Mouse (Mus musculus) C2C12 (cell line): Measurements from ENCODE around the gene Fto. TPM values are rescaled to one million over a fixed set of nuclear protein-coding genes. Genes with fewer than 3 reads are reported as not detected.

Experiments
- H3K27me3 ChIP-seq: one replicate; pipeline ENCODE4 v1.6.1; 2011; ENCODE audit not compliant: control insufficient read depth, insufficient read depth, insufficient read length
- H3K36me3 ChIP-seq: one replicate; pipeline ENCODE4 v1.6.1; 2011; ENCODE audit not compliant: control insufficient read depth, insufficient read depth
- H3K4me3 ChIP-seq: one replicate; pipeline ENCODE4 v1.5.1; 2011; ENCODE audit warnings: mild to moderate bottlenecking, control low read depth; ENCODE audit not compliant: poor library complexity, insufficient read depth, severe bottlenecking
- H3K79me2 ChIP-seq: one replicate; pipeline ENCODE4 v1.6.1; 2011; ENCODE audit not compliant: control insufficient read depth, insufficient read depth
- H3K79me3 ChIP-seq: one replicate; pipeline ENCODE4 v1.6.1; 2011; ENCODE audit warnings: low read depth, control low read depth
- H3ac ChIP-seq: one replicate; pipeline ENCODE3; 2011; ENCODE audit warnings: low read depth; ENCODE audit not compliant: control insufficient read depth, insufficient read length
- CEBPB ChIP-seq: IDR thresholded peaks from one replicate; pipeline ENCODE4 v1.6.1; 2011; ENCODE audit warnings: low read depth, mild to moderate bottlenecking, control low read depth, moderate library complexity
- CTCF ChIP-seq: IDR thresholded peaks from one replicate; pipeline ENCODE4 v1.5.1; 2011; ENCODE audit not compliant: control insufficient read depth, insufficient read depth, insufficient read length
- FOSL1 ChIP-seq: IDR thresholded peaks from one replicate; pipeline ENCODE4 v1.8.0; 2011; ENCODE audit warnings: mild to moderate bottlenecking, low read length; ENCODE audit not compliant: poor library complexity, insufficient read depth, severe bottlenecking
- MAX ChIP-seq: IDR thresholded peaks from one replicate; pipeline ENCODE4 v1.6.1; 2011; ENCODE audit warnings: mild to moderate bottlenecking, control low read depth
- MYOD1 ChIP-seq: IDR thresholded peaks from one replicate; pipeline ENCODE4 v1.6.1; 2011; ENCODE audit warnings: low read depth; ENCODE audit not compliant: control insufficient read depth, insufficient read length
- MYOG ChIP-seq: IDR thresholded peaks from one replicate; pipeline ENCODE4 v1.6.1; 2011; ENCODE audit not compliant: control insufficient read depth, insufficient read length; ENCODE audit errors: extremely low read depth
- USF1 ChIP-seq: IDR thresholded peaks from one replicate; pipeline ENCODE4 v1.6.1; 2011; ENCODE audit warnings: low read depth, mild to moderate bottlenecking, control low read depth, moderate library complexity
- polyA plus RNA-seq: library from polyadenylated mRNA; unstranded; fragments of >200 nt; fragmentation: generic; extraction: Trizol; gene quantifications from one replicate; pipeline ENCODE4 v1.2.1, GENCODE M21; 2012; ENCODE audit warnings: missing spikeins

The Fto gene
- polyA plus RNA-seq, 1 experiment: 39.1 TPM

DNA sequence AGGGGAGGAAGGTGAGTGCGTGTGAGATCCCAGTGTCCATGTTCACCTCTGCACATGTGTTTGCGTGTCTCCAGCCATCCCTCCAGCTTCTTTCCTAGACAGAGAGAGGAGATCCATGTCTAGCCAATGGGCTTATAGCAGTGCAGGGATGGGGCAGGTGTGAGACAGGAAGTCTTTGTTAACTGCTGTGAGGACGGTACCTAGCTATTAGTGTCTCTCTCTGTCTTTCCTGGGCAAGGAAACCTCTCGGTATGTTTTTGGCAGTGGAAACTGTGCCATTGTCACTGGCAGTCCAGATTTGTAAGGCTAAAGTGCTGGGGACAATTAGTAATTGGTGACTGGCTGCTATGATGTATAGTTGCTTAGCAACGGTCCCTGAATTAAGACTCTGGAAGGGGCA, 304.4 kb downstream of the Fto start:
- Histone ChIP-seq H3K27me3 (no peaks in the 10 kb centered on the region), H3K4me3 (no peak overlapping the region), H3K36me3 (no peaks in the 10 kb centered on the region), H3ac (no peak overlapping the region), H3K79me3 (no peaks in the 10 kb centered on the region), H3K79me2 (no peaks in the 10 kb centered on the region)
- TF ChIP-seq MYOG: no peak
- TF ChIP-seq USF1: no peak
- TF ChIP-seq MYOD1: no peak
- no peak for TF ChIP-seq CTCF
- no peak for TF ChIP-seq CEBPB
- TF ChIP-seq FOSL1: no peak
- no peak for TF ChIP-seq MAX

DNA sequence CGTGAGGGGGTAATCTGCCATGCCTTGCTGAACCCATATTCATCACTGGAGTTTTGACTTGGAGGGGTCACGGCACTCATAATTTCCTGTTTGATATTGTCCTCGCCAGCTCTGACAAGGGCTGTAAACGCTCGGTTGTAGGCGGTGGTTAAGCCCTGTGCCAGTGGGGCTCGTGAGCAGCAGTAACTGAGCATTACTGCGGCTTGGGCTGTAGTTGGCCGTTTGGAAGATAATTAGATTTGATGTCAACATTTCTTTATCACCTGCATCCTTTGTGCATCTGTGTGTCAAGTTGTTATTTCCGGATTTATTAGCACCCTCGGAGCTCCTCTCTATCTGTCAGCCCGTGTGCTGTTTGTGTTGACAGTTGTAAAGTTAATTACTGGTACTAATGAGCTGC, 309.4 kb downstream of the Fto start:
- Histone ChIP-seq H3ac (no peak overlapping the region), H3K4me3 (no peak overlapping the region), H3K79me3 (no peaks in the 10 kb centered on the region), H3K79me2 (no peaks in the 10 kb centered on the region), H3K27me3 (no peaks in the 10 kb centered on the region), H3K36me3 (no peaks in the 10 kb centered on the region)
- TF ChIP-seq CTCF: no peak
- no peak for TF ChIP-seq MYOG

DNA sequence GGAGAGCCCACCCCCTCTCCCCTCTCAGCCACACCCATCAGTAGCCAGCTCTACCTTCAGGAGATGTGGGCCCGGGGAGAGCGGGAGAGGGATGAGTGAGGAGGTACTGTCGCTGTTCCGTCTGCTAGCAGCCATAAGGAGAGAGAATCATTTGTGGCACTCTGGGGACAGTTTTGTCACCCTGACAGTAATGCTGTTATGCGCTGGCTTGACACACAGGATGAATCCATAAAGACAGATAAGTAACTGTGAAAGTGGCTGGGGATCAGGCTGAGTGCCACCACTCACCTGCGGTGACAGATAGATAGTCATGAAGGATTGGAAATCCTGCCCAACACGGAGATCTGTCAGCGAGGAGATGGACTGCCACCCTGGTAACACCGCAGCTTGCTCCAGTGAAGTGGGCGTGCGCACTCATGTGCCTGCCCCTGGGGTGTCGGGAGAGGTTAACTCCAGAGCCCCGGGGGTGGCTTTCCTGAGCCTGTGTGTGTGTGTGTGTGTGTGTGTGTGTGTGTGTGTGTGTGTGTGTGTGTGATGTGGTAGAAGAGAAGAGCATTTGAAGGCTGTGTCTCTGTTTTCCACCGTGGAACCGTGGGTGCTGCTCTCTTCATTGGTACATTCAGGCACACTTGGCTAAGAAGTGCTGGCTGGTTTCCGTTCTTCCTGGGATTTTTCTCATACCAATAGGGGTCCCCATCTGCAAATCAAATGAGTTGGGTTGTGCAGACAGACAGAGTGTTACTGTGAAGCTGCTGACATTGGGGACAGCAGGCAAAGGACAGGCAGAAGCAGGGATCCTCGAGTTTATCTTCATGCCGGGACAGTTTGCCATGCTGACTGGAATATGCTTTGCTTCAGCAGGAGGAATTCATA, 312.6 kb downstream of the Fto start:
- H3K27me3 ChIP-seq: no peaks in the 10 kb centered on the region
- TF ChIP-seq MAX: no peak
- TF ChIP-seq CTCF: no peak
- no peak for TF ChIP-seq USF1
- no peaks in the 10 kb centered on the region for H3K79me2 ChIP-seq

DNA sequence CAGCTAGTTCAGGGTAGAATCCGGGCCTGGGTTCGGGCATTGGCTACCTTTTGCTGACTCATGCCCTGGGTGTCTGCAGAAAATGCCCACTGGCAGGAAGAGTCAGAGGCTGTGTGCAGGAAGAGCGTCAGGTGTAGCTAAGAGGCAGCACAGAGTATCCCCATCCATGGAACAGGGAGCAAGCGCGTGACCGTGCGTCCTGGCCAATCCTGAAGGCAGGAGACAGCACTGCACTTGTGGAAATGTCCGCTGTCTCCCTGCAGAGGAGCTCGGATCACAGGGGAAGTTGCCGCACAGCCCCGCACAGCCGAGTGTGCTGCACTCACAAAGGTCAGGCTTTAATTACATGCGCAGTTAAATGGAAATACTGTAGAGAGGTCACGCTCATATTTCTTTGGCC, 316.3 kb downstream of the Fto start:
- Histone ChIP-seq H3K4me3 (no peak overlapping the region), H3K27me3 (no peaks in the 10 kb centered on the region), H3ac (no peak overlapping the region), H3K79me3 (no peaks in the 10 kb centered on the region), H3K79me2 (no peaks in the 10 kb centered on the region), H3K36me3 (no peaks in the 10 kb centered on the region)
- TF ChIP-seq MYOD1 (no peak), FOSL1 (no peak), CEBPB (no peak), MYOG (no peak), MAX (no peak), CTCF (no peak), USF1 (no peak)

More for the DNA sequence above, 312.6 kb downstream of the Fto start:
- Histone ChIP-seq H3K79me3 (no peaks in the 10 kb centered on the region), H3ac (no peak overlapping the region), H3K4me3 (no peak overlapping the region), H3K36me3 (no peaks in the 10 kb centered on the region)

DNA sequence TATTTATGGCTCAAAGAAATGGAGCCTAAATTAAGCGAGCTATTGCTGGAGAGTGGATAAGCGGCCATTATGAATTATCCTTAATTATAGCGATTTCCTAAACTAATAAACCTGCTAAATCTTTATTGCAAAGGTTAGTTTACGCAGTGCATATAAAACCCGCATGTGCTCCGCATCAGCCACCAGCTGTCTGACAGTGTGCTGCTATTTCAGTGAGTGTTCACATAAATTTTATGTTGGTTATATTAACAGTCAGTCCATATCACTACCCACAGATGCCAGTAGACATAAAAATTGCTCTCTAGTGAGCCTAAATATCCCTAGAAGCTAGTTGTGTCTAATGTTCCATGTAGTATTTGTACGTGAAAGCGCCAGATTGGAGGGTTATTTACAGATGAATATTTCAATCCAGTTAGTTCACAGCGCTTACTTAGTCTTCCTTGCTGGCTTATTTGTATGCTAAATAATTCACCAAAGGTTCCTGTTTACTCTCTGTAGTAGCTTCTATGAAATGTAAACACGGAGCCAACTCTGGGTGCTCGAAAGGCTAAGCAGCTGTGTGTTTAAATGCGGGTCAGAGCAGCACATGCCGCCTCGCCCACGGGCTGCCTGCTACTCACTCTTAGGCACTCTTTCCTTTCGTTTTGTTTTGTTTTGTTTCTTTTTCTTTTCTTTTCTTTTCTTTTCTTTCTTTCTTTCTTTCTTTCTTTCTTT, 317.2 kb downstream of the Fto start:
- Histone ChIP-seq H3ac (no peak overlapping the region), H3K4me3 (no peak overlapping the region), H3K79me3 (no peaks in the 10 kb centered on the region), H3K36me3 (no peaks in the 10 kb centered on the region), H3K79me2 (no peaks in the 10 kb centered on the region), H3K27me3 (no peaks in the 10 kb centered on the region)
- no peak for TF ChIP-seq CTCF

DNA sequence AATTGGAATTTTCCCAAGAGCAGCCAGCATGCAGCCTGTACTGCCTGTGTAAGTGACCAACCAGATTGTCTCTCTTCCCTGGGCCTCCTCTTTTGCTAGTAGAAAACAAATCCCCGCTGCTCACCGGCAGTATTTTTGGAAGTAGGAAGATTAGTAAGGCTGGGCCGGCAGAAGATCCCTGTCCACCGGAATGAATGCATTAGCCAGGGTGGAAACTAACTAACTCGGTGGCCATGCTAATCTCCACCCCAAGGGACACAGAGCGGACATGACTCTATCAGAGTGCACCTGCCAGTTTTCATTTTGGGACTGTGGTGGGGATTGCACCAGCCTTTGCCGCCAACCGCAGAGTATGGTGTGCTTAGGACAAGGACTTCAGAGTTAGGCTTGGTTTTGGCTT, 319.1 kb downstream of the Fto start:
- Histone ChIP-seq H3K36me3 (no peaks in the 10 kb centered on the region), H3K4me3 (no peak overlapping the region), H3ac (no peak overlapping the region), H3K79me2 (no peaks in the 10 kb centered on the region), H3K27me3 (no peaks in the 10 kb centered on the region), H3K79me3 (no peaks in the 10 kb centered on the region)
- TF ChIP-seq FOSL1 (no peak), CEBPB (no peak), USF1 (no peak), CTCF (no peak)
